Mouse (Mus musculus) lung, postnatal 10 days (tissue): ENCODE results near the gene Cntn1.

ENCODE experiments used
- DNase-seq: peaks from one replicate; pipeline ENCODE4 v3.0.0; 2021

The Cntn1 gene

GRCm38 (mm10) chr15:92141972-92142371 is 91.0 kb downstream of the Cntn1 start:
- no peak for DNase-seq

- no peak for DNase-seq
Measured at GRCm38 (mm10) chr15:92154921-92155320, 104.0 kb downstream of the Cntn1 start.

- no peak for DNase-seq
Measured at GRCm38 (mm10) chr15:92160855-92161162, 109.8 kb downstream of the Cntn1 start.

DNA sequence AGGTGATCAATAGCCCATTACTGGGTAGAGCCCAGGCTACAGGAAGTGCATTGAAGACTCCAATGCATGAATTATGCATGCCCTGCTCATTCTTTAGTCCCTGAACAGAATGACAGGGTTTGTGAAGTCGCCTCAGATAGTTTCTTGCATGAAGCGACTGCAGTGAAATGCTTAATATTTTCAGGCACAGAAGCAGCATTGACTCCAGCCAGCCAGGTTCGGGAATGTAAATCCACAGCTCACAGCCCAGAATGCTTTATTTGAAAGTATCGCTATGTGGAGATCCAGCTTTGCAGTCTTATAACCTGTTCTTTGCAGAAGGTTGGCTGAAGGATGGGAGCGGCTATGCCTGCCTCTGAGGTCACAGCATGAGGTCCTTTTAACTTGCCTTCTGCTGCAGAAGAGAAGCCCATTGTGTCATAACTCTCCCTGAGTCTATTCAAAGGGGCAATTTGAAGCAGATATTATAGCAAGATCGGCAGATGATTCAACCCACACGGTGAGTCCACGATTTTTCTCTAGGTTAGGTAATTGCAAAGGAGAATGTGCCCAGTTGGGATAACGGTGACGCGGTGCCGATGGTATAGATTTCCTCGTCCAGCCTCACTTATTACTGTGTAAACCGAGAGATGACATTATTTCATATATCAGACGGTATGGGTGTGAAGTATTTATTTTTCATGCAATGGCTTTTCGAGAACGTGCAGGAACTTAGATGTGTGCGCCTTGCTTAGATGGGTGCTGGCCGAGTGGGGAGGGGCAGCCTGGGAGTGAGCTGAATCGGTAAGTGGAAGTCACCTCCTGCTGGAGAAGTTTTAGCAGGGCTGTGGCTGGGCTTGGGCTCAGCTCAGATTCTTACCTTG is 110.4 kb downstream of the Cntn1 start:
- DNase-seq = no peak

GRCm38 (mm10) chr15:92162835-92163234 is 111.9 kb downstream of the Cntn1 start:
- no peak for DNase-seq

- DNase-seq = no peak
Measured at GRCm38 (mm10) chr15:92164127-92164526, 113.2 kb downstream of the Cntn1 start.

DNA sequence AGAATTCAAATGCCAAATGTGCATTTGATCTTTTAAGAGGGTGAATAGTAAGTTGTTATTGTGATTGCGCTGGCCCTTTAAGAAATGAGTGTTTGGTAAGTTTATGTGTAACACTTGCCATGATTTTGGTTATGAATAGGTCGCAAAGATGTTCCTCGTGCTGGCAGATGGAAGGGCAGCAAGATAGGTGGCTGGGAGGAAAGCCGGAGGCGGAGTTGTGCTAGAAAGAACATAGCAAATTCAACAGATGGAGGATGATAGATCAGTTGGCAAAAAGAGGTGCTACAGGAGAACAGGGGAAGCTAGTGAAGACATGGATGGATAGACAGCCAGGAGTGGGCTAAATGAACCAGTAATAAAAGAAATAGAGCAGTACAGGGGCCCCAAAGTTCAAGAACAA is 115.3 kb downstream of the Cntn1 start:
- DNase-seq = no peak

- DNase-seq = no peak
Measured at GRCm38 (mm10) chr15:92175739-92176138, 124.8 kb downstream of the Cntn1 start.

- DNase-seq = peak; percentile 45
Measured at GRCm38 (mm10) chr15:92177413-92177812, 126.4 kb downstream of the Cntn1 start.

DNA sequence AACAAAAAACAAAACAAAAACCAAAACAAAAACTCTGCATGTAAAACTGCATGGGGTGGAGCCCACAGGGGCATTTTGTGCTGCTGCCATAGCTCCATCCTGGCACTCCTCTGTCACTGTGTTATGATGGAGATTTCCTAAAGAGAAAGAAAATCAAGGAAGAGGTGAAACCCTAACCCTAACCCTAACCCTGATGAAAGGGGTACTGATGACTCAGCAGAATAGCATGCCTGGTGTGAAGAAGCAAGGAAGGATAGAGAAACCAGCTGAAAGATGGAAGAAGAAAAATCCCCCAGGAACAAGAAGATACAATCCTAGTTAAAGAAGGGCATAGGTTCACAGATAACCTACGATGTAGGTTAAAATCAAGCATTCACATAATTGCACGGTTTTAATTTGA is 134.5 kb downstream of the Cntn1 start:
- no peak for DNase-seq

- peak; percentile 61 for DNase-seq
Measured at GRCm38 (mm10) chr15:92190000-92190399, 139.0 kb downstream of the Cntn1 start.

GRCm38 (mm10) chr15:92200326-92200985 is 149.5 kb downstream of the Cntn1 start:
- no peak for DNase-seq

DNA sequence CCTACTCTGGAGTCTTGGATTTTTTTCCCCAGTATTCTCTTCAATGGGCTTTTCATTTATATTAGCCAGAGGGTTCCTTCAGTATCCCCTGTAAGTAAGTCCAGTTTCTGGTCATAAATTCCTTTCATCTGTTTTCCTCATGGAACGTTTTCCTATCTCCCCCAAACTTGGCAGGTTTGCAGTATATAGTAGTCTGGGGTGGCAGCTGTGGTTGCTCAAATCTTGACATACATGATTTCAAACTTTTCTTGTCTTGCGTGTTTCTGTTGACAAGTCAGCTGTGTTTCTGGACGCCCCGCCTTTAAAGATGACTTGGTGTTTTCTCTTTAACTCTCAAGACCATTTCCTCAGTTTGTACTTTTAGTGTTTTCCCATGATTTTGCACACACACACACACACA is 155.7 kb downstream of the Cntn1 start:
- DNase-seq = no peak

DNA sequence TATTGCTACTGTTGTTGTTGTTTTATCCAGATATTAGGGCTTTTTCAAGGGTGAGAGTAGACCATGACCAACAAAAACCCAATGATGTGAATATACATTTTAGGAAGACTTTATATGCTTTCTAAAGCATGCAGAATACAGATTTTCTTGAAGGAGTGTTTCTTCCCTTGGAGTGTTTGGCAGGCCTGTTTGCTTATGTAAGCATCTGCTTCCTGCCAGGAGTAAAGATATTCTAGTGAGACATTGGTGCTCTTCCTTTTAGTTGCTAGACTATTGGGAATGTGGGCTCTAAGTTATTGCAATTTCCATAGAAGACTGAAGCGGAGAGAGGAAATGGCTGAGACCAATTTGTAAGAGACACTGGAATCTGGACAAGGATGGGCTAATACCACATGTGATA is 158.8 kb downstream of the Cntn1 start:
- no peak for DNase-seq

DNA sequence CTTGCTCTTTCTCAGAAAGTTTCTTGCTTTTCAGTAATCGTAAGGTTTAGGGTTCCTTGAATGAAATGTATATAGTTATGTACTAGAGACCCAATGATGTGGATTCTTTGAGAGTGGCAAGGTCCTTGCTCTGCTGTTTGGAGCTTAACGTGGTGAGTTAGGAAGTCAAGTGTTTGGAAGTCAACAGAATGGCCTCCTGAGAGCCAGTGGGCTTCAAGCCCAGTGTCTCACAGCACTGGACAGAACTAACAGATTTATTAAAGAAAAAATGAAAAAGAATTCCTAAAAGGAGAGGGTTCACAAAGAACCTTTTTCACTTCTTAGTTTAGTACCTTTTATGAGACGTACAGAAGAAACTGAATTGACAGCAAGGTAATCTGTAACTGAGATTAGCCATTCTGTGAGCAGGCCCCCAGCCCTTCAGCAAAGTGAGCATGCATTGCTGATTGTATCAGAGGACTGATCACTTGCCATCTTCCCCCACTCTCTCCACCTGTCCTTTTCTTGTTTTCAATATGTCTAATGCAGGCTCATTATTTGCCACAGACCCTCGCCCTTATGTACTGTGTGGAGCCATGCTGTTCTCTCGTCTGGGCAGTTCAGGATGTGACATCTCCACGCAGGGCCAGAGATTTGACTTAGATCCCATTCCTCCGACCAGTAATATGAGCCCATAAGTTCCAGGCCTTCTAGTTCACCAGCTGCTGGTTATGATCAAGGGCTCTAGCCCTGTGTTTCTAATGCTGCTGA is 159.7 kb downstream of the Cntn1 start:
- no peak for DNase-seq

DNA sequence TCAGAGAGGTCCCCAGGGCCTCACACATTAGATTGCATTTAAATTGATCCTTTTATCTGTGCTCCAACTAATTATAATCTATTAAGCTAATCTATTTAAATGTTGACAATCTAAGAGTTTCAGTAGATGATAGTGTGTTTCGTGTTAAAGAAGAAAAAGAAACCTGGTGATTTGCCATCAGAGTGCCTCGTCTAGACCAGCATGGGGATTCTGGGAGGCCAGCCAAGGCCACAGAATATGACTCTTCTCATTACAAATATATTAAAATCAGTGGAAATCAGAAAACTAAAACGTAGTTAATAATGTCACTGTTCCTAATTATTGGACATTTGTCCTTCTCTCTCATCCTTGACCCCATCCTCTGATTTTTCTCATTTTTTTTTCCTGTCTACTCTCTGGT is 164.9 kb downstream of the Cntn1 start:
- DNase-seq = no peak

DNA sequence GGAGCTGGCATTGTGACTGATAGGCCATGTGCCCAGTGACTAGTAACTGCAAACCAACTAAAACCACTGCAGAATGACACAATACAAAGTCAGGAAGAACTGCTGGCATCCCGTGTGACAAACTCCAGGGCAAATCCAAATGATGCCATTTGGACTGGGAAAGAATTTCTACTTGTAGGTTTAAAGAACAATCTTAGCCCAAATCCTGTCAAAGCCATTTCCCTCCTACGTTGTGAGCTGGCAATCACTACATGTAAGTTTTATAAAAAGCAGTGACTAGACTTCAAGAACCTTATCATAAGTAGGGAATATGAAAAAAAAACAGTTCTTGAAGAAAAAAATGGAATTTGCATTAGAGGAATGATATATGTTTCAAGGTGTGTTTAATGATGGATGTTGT is 170.5 kb downstream of the Cntn1 start:
- no peak for DNase-seq

GRCm38 (mm10) chr15:92231386-92231785 is 180.4 kb downstream of the Cntn1 start:
- DNase-seq = peak; percentile 19

DNA sequence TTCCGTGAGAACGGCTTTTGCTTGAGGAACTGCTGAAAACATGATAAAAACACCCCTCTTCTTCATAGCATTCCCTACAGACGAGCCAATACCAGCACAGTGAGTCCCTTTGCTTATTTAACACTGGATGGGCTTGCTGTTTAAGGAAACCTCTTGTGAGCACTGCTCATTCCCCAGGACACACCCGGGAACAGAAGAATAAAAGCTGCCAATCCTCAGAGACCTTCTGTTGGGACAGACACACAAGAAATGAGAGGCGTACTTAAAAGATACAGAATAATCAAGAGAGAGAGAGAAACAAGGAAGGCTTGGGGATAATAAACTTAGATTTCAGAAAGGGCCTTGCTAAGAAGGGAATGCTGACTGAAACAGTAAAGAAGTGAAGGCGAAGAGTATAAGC is 184.9 kb downstream of the Cntn1 start:
- DNase-seq = no peak

DNA sequence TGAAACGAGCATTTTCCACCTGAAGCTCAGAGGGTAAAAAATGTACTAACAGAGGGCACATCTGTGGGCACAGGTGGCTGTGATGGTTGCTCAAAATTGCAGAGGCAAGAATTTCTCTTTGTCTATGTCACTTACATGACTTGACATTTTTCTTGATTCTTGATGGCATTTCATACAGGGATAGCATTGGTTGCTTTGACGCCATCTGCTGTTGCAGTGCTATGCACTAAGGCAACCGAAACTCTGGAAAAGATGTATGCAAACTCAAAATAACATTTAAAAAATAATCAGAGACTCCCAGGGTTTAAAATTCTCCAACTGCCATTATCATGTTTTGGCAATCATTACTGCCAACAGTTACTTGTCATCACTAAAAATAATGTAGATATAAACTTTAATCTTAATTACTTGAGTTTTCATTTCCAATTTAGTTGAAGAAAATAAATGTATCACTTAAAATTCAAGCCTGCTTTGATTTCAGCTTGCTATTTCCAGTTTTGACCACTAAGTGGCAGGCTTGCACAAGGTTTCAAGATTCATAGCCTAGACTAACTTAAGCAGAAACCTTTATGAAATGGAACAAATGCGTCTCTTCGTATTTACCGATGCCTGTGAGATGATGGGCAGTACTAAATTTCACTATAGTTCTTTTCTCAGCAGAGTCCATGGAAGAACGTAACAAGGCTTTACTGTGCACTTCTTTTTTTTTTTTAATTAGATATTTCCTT is 214.2 kb downstream of the Cntn1 start:
- peak; percentile 39 for DNase-seq

- no peak for DNase-seq
Measured at GRCm38 (mm10) chr15:92268341-92268740, 217.4 kb downstream of the Cntn1 start.

DNA sequence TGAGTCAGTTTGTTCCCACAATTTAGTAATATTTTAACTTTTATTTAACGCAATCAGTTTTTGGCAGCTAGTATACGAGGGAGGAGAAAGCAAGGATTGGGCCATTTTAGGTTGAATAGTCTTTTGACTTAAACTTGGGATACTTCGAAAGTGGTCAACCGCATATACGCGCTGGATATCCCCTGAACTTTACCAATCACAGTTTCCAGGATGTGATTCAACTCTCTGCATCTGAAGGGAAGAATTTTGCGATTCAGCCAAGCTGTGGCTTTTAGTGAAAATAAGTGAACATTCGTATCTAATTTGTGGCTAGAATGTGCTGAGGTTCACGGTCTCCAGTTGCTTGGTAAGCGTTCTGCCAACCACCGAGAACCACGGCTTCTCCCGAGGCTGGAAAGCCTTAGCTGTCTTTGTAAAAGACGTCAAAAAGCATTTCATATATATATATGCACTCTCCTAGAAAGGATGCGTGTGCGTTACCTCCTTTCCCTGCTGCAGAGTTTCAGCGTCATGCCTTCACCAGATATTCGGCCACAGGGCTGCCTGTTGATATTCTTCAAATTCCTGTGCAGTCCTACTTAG is 217.9 kb downstream of the Cntn1 start:
- no peak for DNase-seq
